Mouse (Mus musculus) intestine, embryonic 15.5 days (tissue): Measurements from ENCODE around the gene Slc38a1. TPM values are rescaled to one million over a fixed set of nuclear protein-coding genes. Genes with fewer than 3 reads are reported as not detected.

Experiments used
- ATAC-seq: fragments of 200-750 bp; cut with Nextera tagmentation; 2 replicates; pipeline ENCODE4 v1.8.0; 2017; ENCODE audit warnings: moderate TSS enrichment, moderate library complexity
- H3K27ac ChIP-seq: fragments of 300-500 bp; sonication (generic); 2 replicates; pipeline ENCODE4 v1.5.1; 2015; ENCODE audit warnings: mild to moderate bottlenecking, inconsistent platforms
- H3K27me3 ChIP-seq: fragments of 300-500 bp; sonication (generic); replicated peaks from 2 replicates; pipeline ENCODE4 v1.6.1; 2015; ENCODE audit warnings: inconsistent platforms
- H3K36me3 ChIP-seq: fragments of 300-500 bp; sonication (generic); 2 replicates; pipeline ENCODE4 v1.6.1; 2015; ENCODE audit warnings: inconsistent platforms
- H3K4me1 ChIP-seq: fragments of 300-500 bp; sonication (generic); replicated peaks from 2 replicates; pipeline ENCODE4 v1.6.1; 2015; ENCODE audit warnings: inconsistent platforms
- H3K4me2 ChIP-seq: fragments of 300-500 bp; sonication (generic); replicated peaks from 2 replicates; pipeline ENCODE4 v1.6.1; 2015; ENCODE audit warnings: mild to moderate bottlenecking, inconsistent platforms
- H3K4me3 ChIP-seq: fragments of 300-500 bp; sonication (generic); replicated peaks from 2 replicates; pipeline ENCODE4 v1.5.1; 2015; ENCODE audit warnings: inconsistent platforms
- H3K9ac ChIP-seq: fragments of 300-500 bp; sonication (generic); 2 replicates; pipeline ENCODE4 v1.6.1; 2015; ENCODE audit warnings: inconsistent platforms
- H3K9me3 ChIP-seq: fragments of 300-500 bp; sonication (generic); 2 replicates; pipeline ENCODE4 v1.6.1; 2016; ENCODE audit warnings: inconsistent platforms
- WGBS: fragments of 180-500 bp; shearing (Covaris S2); methylation state at CpG from one replicate; pipeline ENCODE4 v1.1.7; 2015; 5-methylcytosine and 5-hydroxymethylcytosine counted together
- polyA plus RNA-seq: library from polyadenylated mRNA; unstranded; fragments of >200 nt; fragmentation: Nextera tagmentation; extraction: Ambion mirVana; gene quantifications from 2 replicates; pipeline ENCODE4 v1.2.1, GENCODE M21; 2015

The Slc38a1 gene
- polyA plus RNA-seq, 1 experiment from 2014 or later: 119 TPM

- Histone ChIP-seq H3K9me3 (no peaks in the 10 kb centered on the region), H3K4me2 (no peak overlapping the region), H3K9ac (no peak overlapping the region), H3K4me1 (peaks cover 12% of the 10 kb centered on the region), H3K4me3 (no peak overlapping the region), H3K27ac (0 out of 2 replicates have a peak overlapping the region, but pooled peaks have one; percentile 14), H3K27me3 (no peaks in the 10 kb centered on the region), H3K36me3 (no peaks in the 10 kb centered on the region)
- no peak for ATAC-seq
- 69% methylated on average over 21 of the region's 21 CpGs for whole genome bisulfite sequencing
Measured at GRCm38 (mm10) chr15:96599852-96600781, 42.6 kb downstream of the Slc38a1 start.

- no peak overlapping the region for H3K27ac ChIP-seq
- no peaks in the 10 kb centered on the region for H3K9me3 ChIP-seq
- no peaks in the 10 kb centered on the region for H3K27me3 ChIP-seq
- peak; percentile 57; the same call in 1 of the 2 replicates for ATAC-seq
- H3K4me2 ChIP-seq: no peak overlapping the region
- H3K4me1 ChIP-seq: 0 out of 2 replicates have a peak, but pooled peaks cover 5% of the 10 kb centered on the region
- no peak overlapping the region for H3K4me3 ChIP-seq
- no peak overlapping the region for H3K9ac ChIP-seq
- 43% methylated on average over 11 of the region's 11 CpGs for WGBS
- no peaks in the 10 kb centered on the region for H3K36me3 ChIP-seq
Measured at GRCm38 (mm10) chr15:96598888-96599578, 43.7 kb downstream of the Slc38a1 start.

GRCm38 (mm10) chr15:96597116-96597515 lies 45.6 kb downstream of the Slc38a1 start:
- H3K27ac ChIP-seq: no peak overlapping the region
- H3K27me3 ChIP-seq: no peaks in the 10 kb centered on the region
- H3K4me1 ChIP-seq: peaks cover 12% of the 10 kb centered on the region; the same call in 1 of the 2 replicates
- H3K9ac ChIP-seq: no peak overlapping the region
- WGBS: 93% methylated on average over 9 of the region's 9 CpGs
- no peaks in the 10 kb centered on the region for H3K9me3 ChIP-seq
- no peak overlapping the region for H3K4me3 ChIP-seq
- ATAC-seq: no peak
- no peak overlapping the region for H3K4me2 ChIP-seq
- H3K36me3 ChIP-seq: no peaks in the 10 kb centered on the region

- ATAC-seq: no peak
- no peak overlapping the region for H3K9ac ChIP-seq
- no peak overlapping the region for H3K4me3 ChIP-seq
- H3K4me2 ChIP-seq: no peak overlapping the region
- peaks cover 4% of the 10 kb centered on the region for H3K36me3 ChIP-seq
- no peak overlapping the region for H3K27ac ChIP-seq
- H3K9me3 ChIP-seq: no peaks in the 10 kb centered on the region
- H3K4me1 ChIP-seq: peaks cover 16% of the 10 kb centered on the region; the same call in 1 of the 2 replicates
- no peaks in the 10 kb centered on the region for H3K27me3 ChIP-seq
- WGBS: 86% methylated on average over 7 of the region's 7 CpGs
Measured at GRCm38 (mm10) chr15:96594316-96594715, 48.4 kb downstream of the Slc38a1 start.

GRCm38 (mm10) chr15:96593866-96594265 lies 48.8 kb downstream of the Slc38a1 start:
- no peak overlapping the region for H3K27ac ChIP-seq
- ATAC-seq: no peak
- no peak overlapping the region for H3K4me3 ChIP-seq
- no peak overlapping the region for H3K9ac ChIP-seq
- peaks cover 4% of the 10 kb centered on the region for H3K36me3 ChIP-seq
- no peaks in the 10 kb centered on the region for H3K9me3 ChIP-seq
- no peak overlapping the region for H3K4me2 ChIP-seq
- WGBS: 53% methylated on average over 7 of the region's 7 CpGs
- H3K27me3 ChIP-seq: no peaks in the 10 kb centered on the region
- peaks cover 14% of the 10 kb centered on the region; the same call in 1 of the 2 replicates for H3K4me1 ChIP-seq

- WGBS: 59% methylated on average over 6 of the region's 6 CpGs
- H3K27ac ChIP-seq: no peak overlapping the region
Measured at GRCm38 (mm10) chr15:96593457-96593856, 49.3 kb downstream of the Slc38a1 start.

GRCm38 (mm10) chr15:96592976-96593375 lies 49.7 kb downstream of the Slc38a1 start:
- Histone ChIP-seq H3K4me2 (no peak overlapping the region), H3K4me1 (peaks cover 14% of the 10 kb centered on the region; the same call in 1 of the 2 replicates), H3K27me3 (no peaks in the 10 kb centered on the region), H3K36me3 (peaks cover 6% of the 10 kb centered on the region), H3K9ac (no peak overlapping the region), H3K9me3 (no peaks in the 10 kb centered on the region), H3K4me3 (no peak overlapping the region), H3K27ac (no peak overlapping the region)
- 81% methylated on average over 13 of the region's 13 CpGs for WGBS
- ATAC-seq: no peak

More at GRCm38 (mm10) chr15:96593457-96593856, 49.3 kb downstream of the Slc38a1 start:
- Histone ChIP-seq H3K4me3 (no peak overlapping the region), H3K36me3 (peaks cover 4% of the 10 kb centered on the region), H3K4me2 (no peak overlapping the region), H3K9ac (no peak overlapping the region), H3K9me3 (no peaks in the 10 kb centered on the region), H3K27me3 (no peaks in the 10 kb centered on the region), H3K4me1 (peaks cover 14% of the 10 kb centered on the region; the same call in 1 of the 2 replicates)
- ATAC-seq: no peak

GRCm38 (mm10) chr15:96591876-96592417 lies 50.8 kb downstream of the Slc38a1 start:
- 42% methylated on average over 10 of the region's 10 CpGs for whole genome bisulfite sequencing
- peak; percentile 29; the same call in 1 of the 2 replicates for ATAC-seq
- Histone ChIP-seq H3K27me3 (no peaks in the 10 kb centered on the region), H3K9ac (no peak overlapping the region), H3K4me3 (no peak overlapping the region), H3K27ac (0 out of 2 replicates have a peak overlapping the region, but pooled peaks have one; percentile 17), H3K9me3 (no peaks in the 10 kb centered on the region), H3K4me2 (no peak overlapping the region), H3K4me1 (peaks cover 14% of the 10 kb centered on the region; the same call in 1 of the 2 replicates), H3K36me3 (peaks cover 14% of the 10 kb centered on the region)

- no peak overlapping the region for H3K4me2 ChIP-seq
- peaks cover 38% of the 10 kb centered on the region for H3K36me3 ChIP-seq
- no peak overlapping the region for H3K27ac ChIP-seq
- H3K9me3 ChIP-seq: no peaks in the 10 kb centered on the region
- H3K4me3 ChIP-seq: no peak overlapping the region
- H3K27me3 ChIP-seq: no peaks in the 10 kb centered on the region
- H3K4me1 ChIP-seq: peaks cover 14% of the 10 kb centered on the region; the same call in 1 of the 2 replicates
- ATAC-seq: no peak
- no peak overlapping the region for H3K9ac ChIP-seq
- 78% methylated on average over 9 of the region's 9 CpGs for WGBS
Measured at GRCm38 (mm10) chr15:96588996-96589657, 53.6 kb downstream of the Slc38a1 start.

GRCm38 (mm10) chr15:96587998-96588397 lies 54.7 kb downstream of the Slc38a1 start:
- Histone ChIP-seq H3K36me3 (peaks cover 45% of the 10 kb centered on the region), H3K27ac (no peak overlapping the region), H3K9me3 (no peaks in the 10 kb centered on the region), H3K4me2 (no peak overlapping the region), H3K9ac (no peak overlapping the region), H3K27me3 (no peaks in the 10 kb centered on the region), H3K4me3 (no peak overlapping the region), H3K4me1 (peaks cover 7% of the 10 kb centered on the region; the same call in 1 of the 2 replicates)
- WGBS: 66% methylated on average over 8 of the region's 8 CpGs
- ATAC-seq: no peak

- H3K36me3 ChIP-seq: peaks cover 55% of the 10 kb centered on the region
- H3K4me2 ChIP-seq: no peak overlapping the region
- H3K9me3 ChIP-seq: no peaks in the 10 kb centered on the region
- no peak overlapping the region for H3K4me3 ChIP-seq
- WGBS: 86% methylated on average over 15 of the region's 15 CpGs
- H3K27ac ChIP-seq: no peak overlapping the region
- no peaks in the 10 kb centered on the region for H3K4me1 ChIP-seq
- ATAC-seq: no peak
- no peak overlapping the region for H3K9ac ChIP-seq
- H3K27me3 ChIP-seq: no peaks in the 10 kb centered on the region
Measured at GRCm38 (mm10) chr15:96583371-96584008, 59.2 kb downstream of the Slc38a1 start.
